Mouse (Mus musculus) kidney, postnatal 0 days (tissue): ENCODE data around the gene Slc4a5. TPM values are rescaled to one million over a fixed set of nuclear protein-coding genes. Genes with fewer than 3 reads are reported as not detected.

Source experiments
- ATAC-seq: fragments of 200-750 bp; cut with Nextera tagmentation; replicated peaks from 2 replicates; pipeline ENCODE4 v1.8.0; 2017; ENCODE audit warnings: low read depth, moderate number of reproducible peaks, moderate TSS enrichment, moderate library complexity; ENCODE audit not compliant: low FRiP score
- DNase-seq: peaks from one replicate; pipeline ENCODE4 v3.0.0-alpha.2; 2016; ENCODE audit warnings: low spot score
- H3K27ac ChIP-seq: fragments of 300-500 bp; sonication (generic); 2 replicates; pipeline ENCODE4 v1.5.1; 2014; ENCODE audit warnings: mild to moderate bottlenecking
- H3K27me3 ChIP-seq: fragments of 300-500 bp; sonication (generic); 2 replicates; pipeline ENCODE4 v1.6.1; 2014; ENCODE audit warnings: low read length, mixed read lengths; ENCODE audit not compliant: insufficient read depth
- H3K36me3 ChIP-seq: fragments of 300-500 bp; sonication (generic); 2 replicates; pipeline ENCODE4 v1.6.1; 2014; ENCODE audit warnings: low read length, mixed read lengths; ENCODE audit not compliant: insufficient read depth
- H3K4me1 ChIP-seq: fragments of 300-500 bp; sonication (generic); replicated peaks from 2 replicates; pipeline ENCODE4 v1.6.1; 2014; ENCODE audit warnings: antibody characterized with exemption, low read length, mixed read lengths; ENCODE audit not compliant: insufficient read depth
- H3K4me2 ChIP-seq: fragments of 300-500 bp; sonication (generic); 2 replicates; pipeline ENCODE4 v1.6.1; 2014; ENCODE audit warnings: mild to moderate bottlenecking, low read length, moderate library complexity, mixed read lengths
- H3K4me3 ChIP-seq: fragments of 300-500 bp; sonication (generic); replicated peaks from 2 replicates; pipeline ENCODE4 v1.5.1; 2014; ENCODE audit warnings: low read depth, low read length
- H3K9ac ChIP-seq: fragments of 300-500 bp; sonication (generic); 2 replicates; pipeline ENCODE4 v1.6.1; 2014; ENCODE audit warnings: low read depth, low read length
- H3K9me3 ChIP-seq: fragments of 300-500 bp; sonication (generic); replicated peaks from 2 replicates; pipeline ENCODE4 v1.6.1; 2016; ENCODE audit warnings: low read length, inconsistent platforms, mixed read lengths
- CTCF ChIP-seq: IDR thresholded peaks from 2 replicates; pipeline ENCODE4 v1.5.1; 2016; ENCODE audit warnings: antibody characterized with exemption, low read depth, mild to moderate bottlenecking, moderate library complexity
- whole genome bisulfite sequencing: fragments of 180-500 bp; shearing (Covaris S2); extraction: QIAGEN DNeasy Blood & Tissue Kit; methylation state at CpG from one replicate; pipeline ENCODE4 v1.1.7; 2014; 5-methylcytosine and 5-hydroxymethylcytosine counted together
- polyA plus RNA-seq: library from polyadenylated mRNA; unstranded; fragments of >200 nt; fragmentation: Nextera tagmentation; extraction: Ambion mirVana; gene quantifications from 2 replicates; pipeline ENCODE4 v1.2.1, GENCODE M21; 2015

Slc4a5 gene
- polyA plus RNA-seq, 1 experiment from 2014 or later, result 0.86 TPM

DNA sequence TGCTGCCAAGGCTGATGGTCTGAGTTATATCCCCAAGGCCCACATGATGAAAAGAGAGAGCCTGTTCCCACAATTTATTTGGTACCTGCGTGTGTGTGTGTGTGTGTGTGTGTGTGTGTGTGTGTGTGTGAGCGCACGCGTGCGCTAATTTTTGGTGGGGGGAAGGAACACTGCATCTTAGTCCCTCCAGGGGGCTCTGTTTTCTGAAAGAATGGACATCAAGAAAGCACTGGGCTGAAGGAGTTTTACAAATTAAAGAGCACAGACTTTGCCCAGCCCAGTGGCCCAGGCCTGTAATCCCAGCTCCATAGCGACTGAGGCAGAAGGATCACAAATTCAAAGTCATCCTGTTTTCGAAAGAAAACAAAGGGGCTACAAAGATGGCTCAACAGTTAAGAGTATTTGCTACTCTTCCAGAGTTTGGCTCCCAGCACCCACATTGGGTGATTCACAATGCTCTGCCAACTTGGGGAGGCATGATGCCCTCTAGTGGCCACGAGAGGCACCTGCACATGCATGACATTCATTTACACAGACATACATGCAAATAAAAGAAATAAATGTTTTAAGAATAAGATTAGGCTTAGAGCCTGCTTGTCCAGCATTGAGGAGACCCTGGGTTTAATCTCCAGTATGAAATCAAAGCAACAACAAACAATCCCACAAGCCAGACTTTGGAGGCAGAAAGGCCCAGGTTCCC is 60.8 kb downstream of the Slc4a5 start:
- Histone ChIP-seq H3K4me3 (no peak overlapping the region), H3K36me3 (no peaks in the 10 kb centered on the region), H3K27ac (no peak overlapping the region), H3K27me3 (no peaks in the 10 kb centered on the region; the same call in 1 of the 2 replicates), H3K9me3 (no peaks in the 10 kb centered on the region), H3K9ac (no peak overlapping the region), H3K4me2 (no peak overlapping the region), H3K4me1 (no peaks in the 10 kb centered on the region)
- WGBS, result 82% methylated on average over 8 of the region's 8 CpGs
- TF ChIP-seq CTCF, result peak; percentile 57
- DNase-seq (peak; percentile 6), ATAC-seq (no peak)

DNA sequence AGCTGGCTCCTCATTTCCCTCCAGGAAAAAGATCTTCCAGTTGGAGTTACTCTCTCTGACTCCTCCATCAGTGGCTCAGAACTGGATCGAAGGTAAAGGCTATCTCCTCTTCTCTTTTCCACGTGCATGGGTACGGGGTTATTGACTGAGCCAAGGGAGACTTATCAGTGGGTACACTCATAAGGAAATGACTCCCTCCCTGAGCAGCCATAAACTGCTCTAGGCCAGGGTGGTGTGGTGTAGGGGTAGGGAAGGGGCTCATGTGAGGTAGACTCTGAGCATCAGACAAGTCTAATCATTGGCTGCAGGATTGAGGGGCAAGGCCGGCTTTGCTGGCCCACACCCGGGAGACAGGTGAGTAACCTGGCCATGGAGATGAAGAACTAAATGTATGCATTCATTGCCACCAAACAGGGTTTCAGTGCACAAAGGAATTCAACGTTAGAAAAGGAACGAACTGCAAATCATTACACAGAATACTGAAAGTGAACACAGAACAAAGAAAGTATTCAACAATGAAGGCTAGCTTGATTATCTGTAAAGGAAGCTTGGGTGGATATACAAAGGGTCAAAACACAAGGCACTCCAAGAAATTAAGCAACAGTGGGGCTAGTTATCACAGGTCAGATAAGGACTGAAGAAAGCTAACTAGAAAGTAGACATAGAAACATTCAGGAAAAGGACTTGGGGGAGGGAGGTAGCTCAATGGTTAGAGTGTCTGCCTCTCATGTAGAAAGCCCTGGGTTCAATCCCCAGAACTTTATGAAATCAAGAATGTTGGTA is 81.0 kb downstream of the Slc4a5 start:
- TF ChIP-seq CTCF, result no peak
- ATAC-seq (no peak), DNase-seq (no peak)
- Histone ChIP-seq H3K4me1 (no peaks in the 10 kb centered on the region), H3K4me2 (no peak overlapping the region), H3K27me3 (no peaks in the 10 kb centered on the region), H3K4me3 (no peak overlapping the region), H3K27ac (no peak overlapping the region), H3K9me3 (no peaks in the 10 kb centered on the region), H3K36me3 (no peaks in the 10 kb centered on the region), H3K9ac (no peak overlapping the region)
- 81% methylated on average over 7 of the region's 7 CpGs for WGBS

GRCm38 (mm10) chr6:83301294-83301693 is 81.7 kb downstream of the Slc4a5 start:
- Histone ChIP-seq H3K4me3 (no peak overlapping the region), H3K36me3 (0 out of 2 replicates have a peak, but pooled peaks cover 4% of the 10 kb centered on the region), H3K4me2 (no peak overlapping the region), H3K27ac (no peak overlapping the region), H3K4me1 (no peaks in the 10 kb centered on the region), H3K27me3 (no peaks in the 10 kb centered on the region), H3K9ac (no peak overlapping the region), H3K9me3 (no peaks in the 10 kb centered on the region)
- no peak for DNase-seq
- no peak for ATAC-seq
- no peak for TF ChIP-seq CTCF
- 73% methylated on average over 2 of the region's 2 CpGs for WGBS

DNA sequence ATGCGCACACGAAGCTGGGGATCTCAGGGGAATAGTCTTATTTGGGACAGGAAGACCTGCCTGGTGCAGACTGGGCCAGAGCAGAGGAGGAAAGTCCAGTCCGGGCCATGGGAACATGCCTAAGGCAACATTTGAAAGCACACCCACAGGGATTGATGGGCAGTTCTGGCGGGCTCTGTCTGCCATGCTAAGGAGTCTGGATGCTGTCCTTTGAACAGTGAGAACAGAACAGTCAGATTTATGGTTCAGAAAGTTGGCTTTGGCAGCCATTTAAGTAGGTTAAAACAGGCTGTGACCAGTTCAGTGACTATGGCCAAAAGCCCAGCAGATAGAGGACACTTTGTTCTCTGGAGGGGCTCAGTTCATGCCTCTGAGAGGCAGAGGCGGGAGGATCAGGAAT is 82.6 kb downstream of the Slc4a5 start:
- H3K4me2 ChIP-seq, result no peak overlapping the region
- H3K4me3 ChIP-seq, result no peak overlapping the region
- no peak for TF ChIP-seq CTCF
- H3K9me3 ChIP-seq, result no peaks in the 10 kb centered on the region
- H3K27me3 ChIP-seq, result no peaks in the 10 kb centered on the region
- DNase-seq (peak; percentile 7), ATAC-seq (no peak)
- H3K4me1 ChIP-seq, result no peaks in the 10 kb centered on the region
- 0 out of 2 replicates have a peak, but pooled peaks cover 4% of the 10 kb centered on the region for H3K36me3 ChIP-seq
- H3K27ac ChIP-seq, result 0 out of 2 replicates have a peak overlapping the region, but pooled peaks have one; percentile 5
- WGBS, result 59% methylated on average over 5 of the region's 5 CpGs
- H3K9ac ChIP-seq, result no peak overlapping the region

DNA sequence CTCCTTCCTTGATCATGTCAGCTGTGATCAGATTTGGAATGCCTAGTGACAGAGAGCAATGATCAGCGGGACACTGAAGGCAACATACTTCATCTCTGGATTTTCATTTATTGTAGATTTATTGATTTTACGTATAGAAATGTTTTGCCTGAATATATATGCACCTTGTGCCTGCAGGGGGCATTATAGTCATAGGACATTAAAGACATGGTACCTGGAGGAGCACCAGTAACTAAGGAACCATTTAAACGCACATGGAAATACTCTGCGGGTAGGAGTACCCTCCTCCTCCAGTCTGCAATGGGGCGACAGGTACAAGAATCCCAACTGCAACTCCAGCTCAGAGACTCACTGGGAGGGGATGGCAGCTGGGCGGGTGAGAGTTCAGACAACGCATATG is 89.4 kb downstream of the Slc4a5 start:
- Histone ChIP-seq H3K4me2 (no peak overlapping the region), H3K9me3 (no peaks in the 10 kb centered on the region), H3K4me3 (no peak overlapping the region), H3K9ac (no peak overlapping the region), H3K36me3 (0 out of 2 replicates have a peak, but pooled peaks cover 6% of the 10 kb centered on the region), H3K4me1 (no peaks in the 10 kb centered on the region), H3K27me3 (no peaks in the 10 kb centered on the region), H3K27ac (no peak overlapping the region)
- TF ChIP-seq CTCF, result peak; percentile 20; the same call in 1 of the 2 replicates
- DNase-seq, result no peak
- WGBS, result 91% methylated on average over 7 of the region's 7 CpGs
- no peak for ATAC-seq

GRCm38 (mm10) chr6:83311206-83311605 is 91.6 kb downstream of the Slc4a5 start:
- ATAC-seq (no peak), DNase-seq (no peak)
- no peak overlapping the region for H3K4me2 ChIP-seq
- 94% methylated on average over 11 of the region's 11 CpGs for WGBS
- H3K9ac ChIP-seq, result no peak overlapping the region
- H3K4me3 ChIP-seq, result no peak overlapping the region
- H3K4me1 ChIP-seq, result no peaks in the 10 kb centered on the region; the same call in 1 of the 2 replicates
- TF ChIP-seq CTCF, result no peak
- no peaks in the 10 kb centered on the region for H3K27me3 ChIP-seq
- no peaks in the 10 kb centered on the region for H3K9me3 ChIP-seq
- 0 out of 2 replicates have a peak, but pooled peaks cover 3% of the 10 kb centered on the region for H3K36me3 ChIP-seq
- H3K27ac ChIP-seq, result no peak overlapping the region
